Mouse (Mus musculus): Measurements from ENCODE around the gene Npas1.

Gene Npas1

GRCm38 (mm10) chr7:16415426-16415825 lies 62.1 kb downstream of the Npas1 start:
- no peak for DNase-seq

GRCm38 (mm10) chr7:16412930-16413329 lies 64.6 kb downstream of the Npas1 start:
- no peak for DNase-seq

DNA sequence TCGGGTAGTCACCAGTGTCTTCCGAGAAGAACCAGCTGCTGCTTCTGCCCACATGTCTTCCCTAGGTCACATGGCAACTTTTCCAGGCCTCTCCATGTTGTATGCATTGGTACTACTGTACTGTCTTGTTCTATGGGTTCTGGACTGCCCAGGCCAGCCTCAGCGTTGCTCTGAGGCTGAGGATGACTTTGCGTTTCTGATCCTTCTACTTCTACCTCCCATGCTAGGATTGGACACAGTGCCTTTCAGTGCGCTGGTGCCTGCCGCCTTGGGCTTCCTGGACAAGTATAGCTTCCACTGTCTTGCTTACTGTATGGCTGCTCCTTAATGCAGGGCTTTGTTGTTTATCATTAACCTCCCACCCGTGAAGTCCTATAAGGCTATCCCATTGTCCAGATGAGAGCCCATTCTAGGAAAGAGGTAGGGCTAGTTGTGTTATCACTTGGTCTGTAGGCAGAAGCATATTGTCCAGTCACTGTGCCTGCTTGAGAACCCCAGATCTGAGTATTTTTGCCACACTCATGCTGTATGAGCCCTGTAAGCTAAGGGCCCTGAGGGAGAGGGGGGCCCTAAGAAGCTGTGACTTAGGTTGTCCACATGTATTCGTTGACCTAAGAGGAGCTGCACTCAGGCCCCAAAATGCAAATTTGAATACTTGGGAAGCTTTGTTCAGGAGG lies 65.2 kb downstream of the Npas1 start:
- no peak for DNase-seq

DNA sequence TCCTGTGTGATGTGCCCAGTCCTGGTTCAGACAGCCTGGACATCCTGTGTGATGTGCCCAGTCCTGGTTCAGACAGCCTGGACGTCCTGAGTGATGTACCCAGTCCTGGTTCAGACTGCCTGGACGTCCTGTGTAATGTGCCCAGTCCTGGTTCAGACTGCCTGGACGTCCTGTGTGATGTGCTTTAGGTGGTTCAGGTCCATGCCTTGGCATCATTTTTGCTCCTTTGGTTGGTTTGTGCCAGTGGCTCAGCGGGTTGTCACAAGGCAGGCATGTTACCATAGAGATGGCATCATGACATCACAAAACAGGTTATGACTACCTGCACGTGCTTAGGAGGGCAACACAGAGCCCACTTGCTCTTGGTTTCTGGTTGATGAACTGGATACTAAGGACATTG lies 66.4 kb downstream of the Npas1 start:
- DNase-seq, result no peak

DNA sequence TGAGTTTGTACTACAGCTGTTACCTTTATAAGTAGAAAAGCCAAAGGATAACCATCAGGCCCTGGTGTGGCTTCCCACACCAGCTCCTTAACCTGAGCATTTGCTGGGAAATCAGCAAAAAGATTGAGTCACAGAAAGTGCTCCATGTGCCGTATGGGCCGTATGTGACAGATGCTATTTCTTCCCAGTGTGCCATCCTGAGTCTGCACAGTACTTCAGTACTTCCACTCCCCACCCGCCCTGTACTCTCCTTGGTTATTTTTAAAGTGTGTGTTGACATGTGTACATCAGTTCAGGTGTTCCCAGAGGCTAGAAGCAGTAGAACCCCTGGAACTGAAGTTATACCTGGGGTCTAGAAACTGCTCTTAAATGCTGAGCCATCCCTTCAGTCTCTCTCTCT lies 70.5 kb downstream of the Npas1 start:
- no peak for DNase-seq

All from cerebellum, postnatal 36 days (tissue).